Comparison of ENCODE assay signal across 17 mouse cellular contexts in genomic region chr10:70242751-70243444, GRCm38 (mm10). TPM values are rescaled to one million over a fixed set of nuclear protein-coding genes. Genes with fewer than 3 reads are reported as not detected.
A peak's percentile ranks its signal among the peaks of the same experiment; 100 is the strongest.
DNase-seq lines count a peak whose midpoint lies in the region; ATAC-seq lines count a peak whose summit lies in the region.
"Had no signal": no experiment of that assay in that cellular context is flagged by ENCODE, and none has a peak within 500 bp of the region (broad histone marks: within the 10 kb centered on the region; RNA-seq: fewer than 3 reads in every experiment).

No protein-coding gene starts in this region.

- peaks cover 45% of the 10 kb centered on the region for H3K27me3 ChIP-seq in liver, embryonic 13.5 days
- peaks cover 26% of the 10 kb centered on the region for H3K27me3 ChIP-seq in liver, embryonic 11.5 days (replicated peaks; ENCODE audit: control insufficient read depth, insufficient read depth, low read length)
- H3K27me3 ChIP-seq in liver, embryonic 16.5 days (ENCODE audit: control insufficient read depth, insufficient read depth, low read depth, low read length): peaks cover 27% of the 10 kb centered on the region

- 0 out of 2 replicates have a peak, but pooled peaks cover 4% of the 10 kb centered on the region for H3K4me1 ChIP-seq in liver, embryonic 13.5 days (replicated peaks)
- H3K4me1 ChIP-seq in liver, embryonic 11.5 days (replicated peaks; ENCODE audit: control insufficient read depth, insufficient read depth, low read length): no peaks in the 10 kb centered on the region
- no peaks in the 10 kb centered on the region for H3K4me1 ChIP-seq in liver, embryonic 16.5 days (ENCODE audit: control insufficient read depth, low read depth, low read length)

- WGBS in liver, embryonic 13.5 days (ENCODE audit: insufficient replicate concordance): 33% methylated on average over 8 of the region's 8 CpGs
- 46% methylated on average over 8 of the region's 8 CpGs for WGBS in liver, embryonic 11.5 days
- WGBS in liver, embryonic 16.5 days (ENCODE audit: insufficient replicate concordance): 35% methylated on average over 8 of the region's 8 CpGs

- no peak overlapping the region for H3K27ac ChIP-seq in liver, embryonic 13.5 days
- H3K27ac ChIP-seq in liver, embryonic 11.5 days (ENCODE audit: low read depth, low read length): no peak overlapping the region
- H3K27ac ChIP-seq in liver, embryonic 16.5 days (ENCODE audit: low read length): no peak overlapping the region
- H3K27ac ChIP-seq: embryonic facial prominence, embryonic 13.5 days; hindbrain, embryonic 10.5 days; limb, embryonic 15.5 days; midbrain, embryonic 12.5 days; neural tube, embryonic 12.5 days had no signal

- ATAC-seq in liver, embryonic 13.5 days (ENCODE audit: low read depth): peak; percentile 48
- ATAC-seq in liver, embryonic 11.5 days (replicated peaks; ENCODE audit: low FRiP score): no peak
- 0 out of 2 replicates have a peak, but pooled peaks have one; percentile 41 for ATAC-seq in liver, embryonic 16.5 days (ENCODE audit: low read depth)
- ATAC-seq: forebrain, embryonic 14.5 days; intestine, postnatal 0 days had no signal

- no peak overlapping the region for H3K9ac ChIP-seq in liver, embryonic 13.5 days
- H3K9ac ChIP-seq in liver, embryonic 11.5 days (ENCODE audit: low read depth, low read length): no peak overlapping the region
- no peak overlapping the region for H3K9ac ChIP-seq in liver, embryonic 16.5 days (ENCODE audit: low read depth, low read length)
- H3K9ac ChIP-seq: embryonic facial prominence, embryonic 13.5 days; limb, embryonic 15.5 days; midbrain, embryonic 12.5 days; neural tube, embryonic 12.5 days had no signal

- intact Hi-C loops in gastrocnemius, postnatal 14 days (cut with DNase I; ENCODE audit: low total_unique reads): no loop called here

- H3K9me3 ChIP-seq in liver, embryonic 13.5 days (replicated peaks): no peaks in the 10 kb centered on the region
- H3K9me3 ChIP-seq in liver, embryonic 11.5 days (ENCODE audit: control insufficient read depth, low read length): no peaks in the 10 kb centered on the region
- no peaks in the 10 kb centered on the region for H3K9me3 ChIP-seq in liver, embryonic 16.5 days (replicated peaks; ENCODE audit: control insufficient read depth, low read length)
- H3K9me3 ChIP-seq: embryonic facial prominence, embryonic 13.5 days; hindbrain, embryonic 10.5 days; limb, embryonic 15.5 days; midbrain, embryonic 12.5 days; neural tube, embryonic 12.5 days had no signal

- DNase-seq in liver, embryonic 13.5 days: no peak
- DNase-seq in liver, embryonic 11.5 days (ENCODE audit: low spot score): no peak
- DNase-seq in ES-CJ7 (ENCODE audit: low read depth, low spot score): peak; percentile 65
- peak; percentile 19 for DNase-seq in gastrocnemius, postnatal 14 days
- DNase-seq in cerebellum, adult 18-20 months: no peak
- no peak for DNase-seq in cerebellum, postnatal 14 days
- DNase-seq: cerebellum, postnatal 10 days; thymus, postnatal 4 days had no signal

- no peak overlapping the region for H3K4me2 ChIP-seq in liver, embryonic 13.5 days
- no peak overlapping the region for H3K4me2 ChIP-seq in liver, embryonic 11.5 days
- no peak overlapping the region for H3K4me2 ChIP-seq in liver, embryonic 16.5 days (ENCODE audit: low read depth, low read length)
- H3K4me2 ChIP-seq: embryonic facial prominence, embryonic 13.5 days; limb, embryonic 15.5 days; midbrain, embryonic 12.5 days; neural tube, embryonic 12.5 days had no signal

- no peak overlapping the region for H3K4me3 ChIP-seq in liver, embryonic 13.5 days (replicated peaks)
- no peak overlapping the region for H3K4me3 ChIP-seq in liver, embryonic 11.5 days (ENCODE audit: low read depth, low read length)
- H3K4me3 ChIP-seq in liver, embryonic 16.5 days (ENCODE audit: low read depth, low read length): no peak overlapping the region
- H3K4me3 ChIP-seq: embryonic facial prominence, embryonic 13.5 days; hindbrain, embryonic 10.5 days; limb, embryonic 15.5 days; midbrain, embryonic 12.5 days; neural tube, embryonic 12.5 days had no signal

- no peaks in the 10 kb centered on the region for H3K36me3 ChIP-seq in liver, embryonic 13.5 days
- H3K36me3 ChIP-seq in liver, embryonic 11.5 days (ENCODE audit: control insufficient read depth, insufficient read depth, low read length): no peaks in the 10 kb centered on the region
- H3K36me3 ChIP-seq in liver, embryonic 16.5 days (ENCODE audit: control insufficient read depth, insufficient read depth): no peaks in the 10 kb centered on the region
- H3K36me3 ChIP-seq: embryonic facial prominence, embryonic 13.5 days; hindbrain, embryonic 10.5 days; limb, embryonic 15.5 days; midbrain, embryonic 12.5 days; neural tube, embryonic 12.5 days had no signal

RNA-seq across cellular contexts. Expression of gene Slc16a9, which starts 2.0 kb away (rescaled TPM):
- polyA plus RNA-seq in liver, embryonic 13.5 days (2015; fragmentation: Nextera tagmentation; extraction: Ambion mirVana): 0.45 and 0.50 TPM in 2 replicates
- polyA plus RNA-seq in liver, embryonic 11.5 days (2014; fragmentation: Nextera tagmentation; extraction: Ambion mirVana): 0.64 and 1.0 TPM in 2 replicates
- 1 to 10 TPM; 5.9 to 6.0 TPM for total RNA-seq in gastrocnemius, postnatal 14 days (2021)
- polyA plus RNA-seq in liver, embryonic 16.5 days (2015; fragmentation: Nextera tagmentation; extraction: Ambion mirVana): 0.55 and 0.61 TPM in 2 replicates

RNA-seq across cellular contexts. Expression of gene Mrln, which starts 38.4 kb away (rescaled TPM):
- polyA plus RNA-seq in liver, embryonic 13.5 days (2015; fragmentation: Nextera tagmentation; extraction: Ambion mirVana): 0.38 and 0.93 TPM in 2 replicates
- 0.67 and 0.96 TPM in 2 replicates for polyA plus RNA-seq in liver, embryonic 11.5 days (2014; fragmentation: Nextera tagmentation; extraction: Ambion mirVana)
- 100 to 1,000 TPM in 1 of 2 experiments, 10 to 100 TPM in 1; 97.0 to 105 TPM for total RNA-seq in gastrocnemius, postnatal 14 days (2021)
- polyA plus RNA-seq in liver, embryonic 16.5 days (2015; fragmentation: Nextera tagmentation; extraction: Ambion mirVana): 0.65 and 1.3 TPM in 2 replicates
- total RNA-seq: left cerebral cortex, adult 18-20 months had no signal
- polyA plus RNA-seq: forebrain, embryonic 14.5 days; intestine, postnatal 0 days had no signal

Comparison
In these comparisons a context has a peak if more than half of its experiments do, and no peak if none do; other contexts are left out.
1. DNase-seq: peak in ES-CJ7 (single experiment) and gastrocnemius, postnatal 14 days (single experiment); none in liver, embryonic 13.5 days (single experiment), liver, embryonic 11.5 days (single experiment), cerebellum, adult 18-20 months (0 of 2) and cerebellum, postnatal 14 days (0 of 2).